ENCODE assay signal across 17 mouse cellular contexts in genomic region chr15:84994498-84994897, GRCm38 (mm10). TPM values are rescaled to one million over a fixed set of nuclear protein-coding genes. Genes with fewer than 3 reads are reported as not detected.
DNase-seq lines count a peak whose midpoint lies in the region; ATAC-seq and TF ChIP-seq lines count a peak whose summit lies in the region.
"Had no signal": no experiment of that assay in that cellular context is flagged by ENCODE, and none has a peak within 500 bp of the region (broad histone marks: within the 10 kb centered on the region; RNA-seq: fewer than 3 reads in every experiment).

No protein-coding gene starts in this region.

- no peaks in the 10 kb centered on the region for H3K4me1 ChIP-seq in intestine, embryonic 16.5 days (ENCODE audit: control insufficient read depth, insufficient read depth, low read length)
- H3K4me1 ChIP-seq in intestine, embryonic 15.5 days (replicated peaks) = no peaks in the 10 kb centered on the region
- H3K4me1 ChIP-seq in spleen, adult 2 months (ENCODE audit: control insufficient read depth, insufficient read depth, insufficient read length) = peaks cover 17% of the 10 kb centered on the region; the same call in 1 of the 2 replicates
- peaks cover 6% of the 10 kb centered on the region for H3K4me1 ChIP-seq in liver, postnatal 0 days (ENCODE audit: insufficient read depth)
- H3K4me1 ChIP-seq in stomach, embryonic 16.5 days (ENCODE audit: control insufficient read depth, insufficient read depth, low read length) = 0 out of 2 replicates have a peak, but pooled peaks cover 3% of the 10 kb centered on the region

- no peak for TF ChIP-seq CTCF in spleen, adult 2 months (IDR thresholded peaks at IDR 0.05; ENCODE audit: extremely low read depth, insufficient read depth, insufficient read length, insufficient replicate concordance)
- no peak for TF ChIP-seq CTCF in liver, postnatal 0 days (IDR thresholded peaks at IDR 0.05; ENCODE audit: low read depth)

- no peaks in the 10 kb centered on the region for H3K27me3 ChIP-seq in intestine, embryonic 16.5 days (replicated peaks; ENCODE audit: control insufficient read depth, insufficient read depth, low read length)
- no peaks in the 10 kb centered on the region for H3K27me3 ChIP-seq in intestine, embryonic 15.5 days (replicated peaks)
- H3K27me3 ChIP-seq in spleen, adult 2 months (ENCODE audit: control insufficient read depth, insufficient read depth, low read length) = no peaks in the 10 kb centered on the region
- H3K27me3 ChIP-seq in liver, postnatal 0 days (ENCODE audit: insufficient read depth, low read length) = no peaks in the 10 kb centered on the region
- no peaks in the 10 kb centered on the region for H3K27me3 ChIP-seq in stomach, embryonic 16.5 days (ENCODE audit: control insufficient read depth, insufficient read depth, low read length)

- H3K27ac ChIP-seq in intestine, embryonic 16.5 days (ENCODE audit: low read length) = no peak overlapping the region
- no peak overlapping the region for H3K27ac ChIP-seq in intestine, embryonic 15.5 days
- H3K27ac ChIP-seq in spleen, adult 2 months (ENCODE audit: insufficient read depth, low read length) = peak overlapping the region; percentile 44
- peak overlapping the region; percentile 52; the same call in 1 of the 2 replicates for H3K27ac ChIP-seq in liver, postnatal 0 days (ENCODE audit: low read depth)
- H3K27ac ChIP-seq in stomach, embryonic 16.5 days (ENCODE audit: low read length) = peak overlapping the region; percentile 83
- H3K27ac ChIP-seq: heart, embryonic 13.5 days; hindbrain, embryonic 12.5 days; liver, embryonic 14.5 days had no signal

- no peaks in the 10 kb centered on the region for H3K36me3 ChIP-seq in intestine, embryonic 16.5 days (ENCODE audit: control insufficient read depth, insufficient read depth, low read length)
- H3K36me3 ChIP-seq in intestine, embryonic 15.5 days = no peaks in the 10 kb centered on the region
- H3K36me3 ChIP-seq in spleen, adult 2 months (ENCODE audit: control insufficient read depth, insufficient read depth, low read length) = no peaks in the 10 kb centered on the region
- no peaks in the 10 kb centered on the region for H3K36me3 ChIP-seq in liver, postnatal 0 days (replicated peaks; ENCODE audit: insufficient read depth, low read length)
- no peaks in the 10 kb centered on the region for H3K36me3 ChIP-seq in stomach, embryonic 16.5 days (ENCODE audit: control insufficient read depth, insufficient read depth, low read length)
- H3K36me3 ChIP-seq: heart, embryonic 13.5 days; hindbrain, embryonic 12.5 days had no signal

- TF ChIP-seq POLR2A in spleen, adult 2 months (IDR thresholded peaks at IDR 0.05; ENCODE audit: low read depth, low read length) = no peak

- no peaks in the 10 kb centered on the region for H3K9me3 ChIP-seq in intestine, embryonic 16.5 days (ENCODE audit: control insufficient read depth, low read length)
- no peaks in the 10 kb centered on the region for H3K9me3 ChIP-seq in intestine, embryonic 15.5 days
- H3K9me3 ChIP-seq in liver, postnatal 0 days (ENCODE audit: low read length) = no peaks in the 10 kb centered on the region
- no peaks in the 10 kb centered on the region for H3K9me3 ChIP-seq in stomach, embryonic 16.5 days (replicated peaks; ENCODE audit: control insufficient read depth, low read length)
- H3K9me3 ChIP-seq: heart, embryonic 13.5 days; hindbrain, embryonic 12.5 days had no signal

- no peak for DNase-seq in spleen, adult 2 months (ENCODE audit: low read depth in 1 of 2, low spot score in 2 of 2)
- DNase-seq in spleen, postnatal 4 days (ENCODE audit: low spot score in 2 of 2) = no peak
- DNase-seq in liver, postnatal 0 days = no peak
- DNase-seq in adrenal gland, postnatal 4 days (ENCODE audit: low spot score in 2 of 2) = no peak
- DNase-seq in thymus, postnatal 14 days = no peak
- DNase-seq: adrenal gland, postnatal 25 days; cerebellum, adult 11-12 months; kidney, adult 2 months; thymus, adult 18-20 months had no signal

- no peak overlapping the region for H3K9ac ChIP-seq in intestine, embryonic 16.5 days (ENCODE audit: low read depth, low read length)
- no peak overlapping the region for H3K9ac ChIP-seq in intestine, embryonic 15.5 days
- no peak overlapping the region for H3K9ac ChIP-seq in liver, postnatal 0 days (replicated peaks)
- H3K9ac ChIP-seq in stomach, embryonic 16.5 days (ENCODE audit: low read length) = peak overlapping the region; percentile 35; the same call in 1 of the 2 replicates
- H3K9ac ChIP-seq: heart, embryonic 13.5 days; hindbrain, embryonic 12.5 days; liver, embryonic 14.5 days had no signal

- no peak overlapping the region for H3K4me2 ChIP-seq in intestine, embryonic 16.5 days (ENCODE audit: low read depth, low read length)
- no peak overlapping the region for H3K4me2 ChIP-seq in intestine, embryonic 15.5 days (replicated peaks)
- H3K4me2 ChIP-seq in liver, postnatal 0 days (ENCODE audit: low read depth, low read length) = peak overlapping the region; percentile 36
- no peak overlapping the region for H3K4me2 ChIP-seq in stomach, embryonic 16.5 days (ENCODE audit: low read depth, low read length)
- H3K4me2 ChIP-seq: heart, embryonic 13.5 days; hindbrain, embryonic 12.5 days had no signal

- ATAC-seq in intestine, embryonic 16.5 days = 0 out of 2 replicates have a peak, but pooled peaks have one; percentile 31
- ATAC-seq in intestine, embryonic 15.5 days = no peak
- ATAC-seq in liver, postnatal 0 days = no peak
- no peak for ATAC-seq in stomach, embryonic 16.5 days (ENCODE audit: insufficient read depth, low FRiP score)
- ATAC-seq: forebrain, embryonic 14.5 days had no signal

- TF ChIP-seq EP300 in liver, postnatal 0 days (IDR thresholded peaks at IDR 0.05; ENCODE audit: low read depth) = no peak

- H3K4me3 ChIP-seq in intestine, embryonic 16.5 days (ENCODE audit: low read length) = no peak overlapping the region
- H3K4me3 ChIP-seq in intestine, embryonic 15.5 days (replicated peaks) = no peak overlapping the region
- H3K4me3 ChIP-seq in spleen, adult 2 months (ENCODE audit: extremely low read depth, insufficient read depth, insufficient read length) = no peak overlapping the region
- H3K4me3 ChIP-seq in liver, postnatal 0 days (ENCODE audit: low read depth, low read length) = no peak overlapping the region
- H3K4me3 ChIP-seq in stomach, embryonic 16.5 days (replicated peaks; ENCODE audit: low read length) = no peak overlapping the region
- H3K4me3 ChIP-seq: heart, embryonic 13.5 days; hindbrain, embryonic 12.5 days had no signal

- 27% methylated on average over 6 of the region's 6 CpGs for WGBS in intestine, embryonic 16.5 days
- 37% methylated on average over 6 of the region's 6 CpGs for WGBS in intestine, embryonic 15.5 days
- WGBS in spleen, adult 2 months = 10% methylated on average over 6 of the region's 6 CpGs
- WGBS in liver, postnatal 0 days (ENCODE audit: insufficient replicate concordance) = 10% methylated on average over 6 of the region's 6 CpGs
- WGBS in stomach, embryonic 16.5 days = 25% methylated on average over 6 of the region's 6 CpGs

RNA-seq across cellular contexts. Expression of gene 5031439G07Rik, which starts 6.1 kb away (rescaled TPM):
- polyA plus RNA-seq in intestine, embryonic 16.5 days (2015; fragmentation: Nextera tagmentation; extraction: Ambion mirVana) = 7.1 and 8.1 TPM in 2 replicates
- polyA plus RNA-seq in intestine, embryonic 15.5 days (2015; fragmentation: Nextera tagmentation; extraction: Ambion mirVana) = 9.6 and 12.6 TPM in 2 replicates
- polyA plus RNA-seq in spleen, adult 2 months (2012; rRNA removed) = 27.1 and 32.8 TPM in 2 replicates
- 4.0 and 5.0 TPM in 2 replicates for polyA plus RNA-seq in liver, postnatal 0 days (2015; fragmentation: Nextera tagmentation; extraction: Ambion mirVana)
- 7.0 and 7.7 TPM in 2 replicates for polyA plus RNA-seq in stomach, embryonic 16.5 days (2015; fragmentation: Nextera tagmentation; extraction: Ambion mirVana)
- 10 to 100 TPM; 40.4 to 44.4 TPM for total RNA-seq in adrenal gland, postnatal 4 days (2021)

RNA-seq across cellular contexts. Expression of gene Upk3a, which starts 22.4 kb away (rescaled TPM):
- 1.6 and 2.1 TPM in 2 replicates for polyA plus RNA-seq in intestine, embryonic 16.5 days (2015; fragmentation: Nextera tagmentation; extraction: Ambion mirVana)
- 1.5 and 2.1 TPM in 2 replicates for polyA plus RNA-seq in intestine, embryonic 15.5 days (2015; fragmentation: Nextera tagmentation; extraction: Ambion mirVana)
- not detected in 2 replicates for polyA plus RNA-seq in spleen, adult 2 months (2012; rRNA removed)
- polyA plus RNA-seq in liver, postnatal 0 days (2015; fragmentation: Nextera tagmentation; extraction: Ambion mirVana) = not detected in 2 replicates
- 4.4 and 10.6 TPM in 2 replicates for polyA plus RNA-seq in stomach, embryonic 16.5 days (2015; fragmentation: Nextera tagmentation; extraction: Ambion mirVana)
- total RNA-seq in adrenal gland, postnatal 4 days (2021) = not detected
- total RNA-seq: adrenal gland, postnatal 25 days; gastrocnemius, adult 8-10 months had no signal
- polyA plus RNA-seq: liver, embryonic 14.5 days had no signal

RNA-seq across cellular contexts. Expression of gene Fam118a, which starts 34.2 kb away (rescaled TPM):
- polyA plus RNA-seq in intestine, embryonic 16.5 days (2015; fragmentation: Nextera tagmentation; extraction: Ambion mirVana) = 27.8 and 28.8 TPM in 2 replicates
- 29.2 and 29.9 TPM in 2 replicates for polyA plus RNA-seq in intestine, embryonic 15.5 days (2015; fragmentation: Nextera tagmentation; extraction: Ambion mirVana)
- 3.9 and 4.0 TPM in 2 replicates for polyA plus RNA-seq in spleen, adult 2 months (2012; rRNA removed)
- 2.9 and 4.2 TPM in 2 replicates for polyA plus RNA-seq in liver, postnatal 0 days (2015; fragmentation: Nextera tagmentation; extraction: Ambion mirVana)
- 29.0 and 30.6 TPM in 2 replicates for polyA plus RNA-seq in stomach, embryonic 16.5 days (2015; fragmentation: Nextera tagmentation; extraction: Ambion mirVana)
- total RNA-seq in adrenal gland, postnatal 4 days (2021) = 10 to 100 TPM; 16.6 to 19.2 TPM

Comparison
In these comparisons a context has a peak if more than half of its experiments do, and no peak if none do; other contexts are left out.
1. H3K27ac ChIP-seq: peak in spleen, adult 2 months (single experiment), liver, postnatal 0 days (single experiment) and stomach, embryonic 16.5 days (single experiment); none in intestine, embryonic 16.5 days (single experiment) and intestine, embryonic 15.5 days (single experiment).